Mouse (Mus musculus) right cerebral cortex, postnatal 4 days (tissue): ENCODE data around the gene Paxip1.

Source experiments
- DNase-seq: peaks from one replicate; pipeline ENCODE4 v3.0.0-alpha.2; 2022

Paxip1 gene

GRCm38 (mm10) chr5:27724460-27724859 lies 67.0 kb downstream of the Paxip1 start:
- no peak for DNase-seq

- DNase-seq, result no peak
Observed at GRCm38 (mm10) chr5:27719311-27719710, 72.2 kb downstream of the Paxip1 start.

- DNase-seq, result no peak
Observed at GRCm38 (mm10) chr5:27717301-27717700, 74.2 kb downstream of the Paxip1 start.

- no peak for DNase-seq
Observed at GRCm38 (mm10) chr5:27716026-27716425, 75.5 kb downstream of the Paxip1 start.

GRCm38 (mm10) chr5:27714356-27714755 lies 77.1 kb downstream of the Paxip1 start:
- no peak for DNase-seq

- no peak for DNase-seq
Observed at GRCm38 (mm10) chr5:27711461-27712192, 79.9 kb downstream of the Paxip1 start.

- no peak for DNase-seq
Observed at GRCm38 (mm10) chr5:27708209-27708608, 83.3 kb downstream of the Paxip1 start.

GRCm38 (mm10) chr5:27707283-27707682 lies 84.2 kb downstream of the Paxip1 start:
- no peak for DNase-seq

- DNase-seq, result no peak
Observed at GRCm38 (mm10) chr5:27706551-27706950, 84.9 kb downstream of the Paxip1 start.

GRCm38 (mm10) chr5:27705020-27705419 lies 86.5 kb downstream of the Paxip1 start:
- DNase-seq, result no peak

- no peak for DNase-seq
Observed at GRCm38 (mm10) chr5:27702482-27702881, 89.0 kb downstream of the Paxip1 start.
